Comparison of ENCODE assay signal across 23 mouse cellular contexts in the genomic region with DNA sequence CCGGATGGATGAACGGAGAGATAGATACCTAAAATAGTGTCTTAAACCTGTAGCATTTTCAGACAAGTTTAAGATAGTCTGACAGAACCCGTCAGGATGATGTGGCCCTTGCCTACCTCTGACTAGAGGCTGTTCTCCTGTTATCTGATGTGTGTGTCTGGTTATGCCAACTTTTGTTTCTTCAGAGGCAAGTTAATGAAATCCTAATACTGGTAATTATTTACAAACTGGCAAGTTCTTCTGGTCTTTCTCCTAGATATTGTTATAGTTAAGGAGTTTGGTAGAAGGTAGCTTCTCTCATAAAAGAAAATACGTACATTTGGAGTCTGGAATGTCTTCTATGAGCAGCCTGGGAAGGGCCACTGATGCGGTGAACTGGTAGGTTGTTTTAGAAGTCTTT.
"Had no signal": no experiment of that assay in that cellular context is flagged by ENCODE, and none has a peak within 500 bp of the region (broad histone marks: within the 10 kb centered on the region; RNA-seq: fewer than 3 reads in every experiment).

No protein-coding gene starts in this region.

- H3K4me2 ChIP-seq: heart, embryonic 11.5 days; heart, embryonic 13.5 days; heart, embryonic 15.5 days; hindbrain, embryonic 13.5 days; hindbrain, embryonic 15.5 days; limb, embryonic 13.5 days; limb, embryonic 15.5 days; liver, embryonic 12.5 days had no signal

- H3K27ac ChIP-seq: heart, adult 2 months; heart, embryonic 13.5 days; heart, embryonic 15.5 days; hindbrain, embryonic 13.5 days; hindbrain, embryonic 15.5 days; hindbrain, postnatal 0 days; kidney, postnatal 0 days; limb, embryonic 13.5 days; limb, embryonic 15.5 days; liver, embryonic 12.5 days; liver, embryonic 14.5 days had no signal

- ATAC-seq: forebrain, postnatal 0 days; hindbrain, postnatal 0 days; intestine, embryonic 16.5 days; liver, embryonic 12.5 days had no signal

- H3K4me3 ChIP-seq: heart, adult 2 months; heart, embryonic 13.5 days; heart, embryonic 15.5 days; hindbrain, embryonic 13.5 days; hindbrain, embryonic 15.5 days; limb, embryonic 13.5 days; limb, embryonic 15.5 days; liver, embryonic 12.5 days had no signal

- H3K27me3 ChIP-seq: heart, embryonic 13.5 days; heart, embryonic 15.5 days; hindbrain, embryonic 13.5 days; hindbrain, embryonic 15.5 days; limb, embryonic 13.5 days; limb, embryonic 15.5 days; liver, embryonic 12.5 days had no signal

- H3K9me3 ChIP-seq: heart, embryonic 13.5 days; heart, embryonic 15.5 days; hindbrain, embryonic 13.5 days; hindbrain, embryonic 15.5 days; limb, embryonic 13.5 days; limb, embryonic 15.5 days; liver, embryonic 12.5 days had no signal

- DNase-seq: forebrain, postnatal 0 days; gastrocnemius, postnatal 14 days; gastrocnemius, postnatal 36 days; heart, adult 11 months; heart, adult 2 months; heart, postnatal 14 days; heart, postnatal 36 days; kidney, postnatal 25 days; layer of hippocampus, adult 9-11 months; layer of hippocampus, postnatal 36 days; left cerebral cortex, postnatal 4 days had no signal

- H3K9ac ChIP-seq: forebrain, postnatal 0 days; heart, embryonic 13.5 days; heart, embryonic 15.5 days; hindbrain, embryonic 13.5 days; hindbrain, embryonic 15.5 days; limb, embryonic 13.5 days; limb, embryonic 15.5 days; liver, embryonic 12.5 days; liver, embryonic 14.5 days had no signal

- H3K4me1 ChIP-seq: heart, embryonic 15.5 days; hindbrain, embryonic 13.5 days; hindbrain, embryonic 15.5 days; limb, embryonic 13.5 days; limb, embryonic 15.5 days; liver, embryonic 12.5 days had no signal
